Mouse (Mus musculus): Measurements from ENCODE around the gene Olfr1057.
"Not testable (repeated sequence)": the region's sequence is repeated elsewhere in the genome, so short reads cannot be mapped to it uniquely, and the experiment has no call there.

The Olfr1057 gene

DNA sequence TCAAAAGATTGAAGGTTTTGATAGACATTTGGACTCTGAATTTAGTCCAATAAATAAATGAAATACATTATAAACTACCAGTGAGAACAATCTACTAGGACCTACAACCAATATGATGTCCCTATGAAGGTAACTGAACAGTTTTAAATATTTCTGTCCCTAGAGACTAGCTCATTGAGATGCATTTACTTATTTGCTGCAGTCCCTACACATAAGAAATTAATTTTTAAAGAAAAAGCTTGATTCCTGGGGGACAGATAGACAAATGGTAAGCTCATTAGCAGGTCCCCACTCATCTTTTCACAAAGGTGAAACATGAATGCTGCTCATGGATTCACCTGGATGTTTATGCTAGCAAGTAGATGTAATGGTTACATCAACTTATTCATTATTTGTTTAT is at the start of gene Olfr1057:
Gene Olfr1057 (minus strand): TSS at position 101 of the 400 bp plus-strand sequence.
- DNase-seq (ENCODE audit: low spot score in 2 of 2) = no peak

DNA sequence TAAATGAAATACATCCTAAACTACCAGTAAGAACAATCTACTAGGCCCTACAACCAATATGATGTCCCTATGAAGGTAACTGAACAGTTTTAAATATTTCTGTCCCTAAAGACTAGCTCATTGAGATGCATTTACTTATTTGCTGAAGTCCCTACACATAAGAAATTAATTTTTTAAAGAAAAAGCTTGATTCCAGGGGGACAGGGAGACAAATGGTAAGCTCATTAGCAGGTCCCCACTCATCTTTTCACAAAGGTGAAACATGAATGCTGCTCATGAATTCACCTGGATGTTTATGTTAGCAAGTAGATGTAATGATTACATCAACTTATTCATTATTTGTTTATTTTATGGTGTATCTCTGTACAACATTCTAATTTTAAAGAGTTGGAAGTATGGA is 48.5 kb upstream of the Olfr1057 start, which contains the start of gene Olfr1062:
Gene Olfr1062 (minus strand): TSS at position 101 of the 400 bp plus-strand sequence.
- DNase-seq (ENCODE audit: low spot score in 2 of 2) = not testable (repeated sequence)

DNA sequence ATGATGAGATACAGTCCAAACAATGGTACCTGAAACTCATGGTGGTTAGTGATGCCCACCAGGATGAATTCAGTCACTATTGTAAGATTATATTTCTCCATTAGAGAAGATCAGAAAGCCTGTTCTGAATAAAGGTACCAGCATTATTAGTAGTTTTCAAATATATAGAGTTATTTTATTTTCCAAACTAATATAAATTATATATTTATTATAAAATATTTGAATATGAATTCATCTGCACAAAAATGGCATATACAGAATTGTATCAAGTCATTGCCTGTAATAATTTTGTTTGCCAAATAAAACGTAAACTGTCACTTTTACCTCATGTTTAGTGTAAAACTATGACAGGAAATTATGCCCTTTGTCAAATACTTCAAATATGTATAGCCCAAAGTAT is 35.8 kb upstream of the Olfr1057 start, which contains the start of gene Olfr1061:
Gene Olfr1061 (minus strand): TSS at position 101 of the 400 bp plus-strand sequence.
- no peak for DNase-seq (ENCODE audit: low spot score in 2 of 2)

DNA sequence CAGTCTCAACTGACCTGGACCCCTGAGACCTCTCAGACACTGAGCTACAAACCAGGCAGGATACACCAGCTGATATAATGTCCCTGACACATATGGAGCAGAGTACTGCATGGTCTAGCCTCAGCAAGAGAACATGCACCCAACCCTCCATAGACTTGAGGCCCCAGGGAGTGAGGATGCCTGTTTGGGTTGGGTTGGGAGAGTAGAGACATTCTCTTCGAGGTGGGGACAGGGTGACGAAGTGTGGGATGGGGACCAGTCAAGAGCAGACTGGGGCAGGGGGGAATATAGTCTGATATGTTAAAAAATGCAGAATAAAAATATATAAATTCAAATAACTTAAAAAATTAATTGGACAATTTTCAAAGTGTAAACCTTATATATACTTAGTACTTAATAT is 16.9 kb upstream of the Olfr1057 start:
- DNase-seq (ENCODE audit: low spot score in 2 of 2) = no peak

DNA sequence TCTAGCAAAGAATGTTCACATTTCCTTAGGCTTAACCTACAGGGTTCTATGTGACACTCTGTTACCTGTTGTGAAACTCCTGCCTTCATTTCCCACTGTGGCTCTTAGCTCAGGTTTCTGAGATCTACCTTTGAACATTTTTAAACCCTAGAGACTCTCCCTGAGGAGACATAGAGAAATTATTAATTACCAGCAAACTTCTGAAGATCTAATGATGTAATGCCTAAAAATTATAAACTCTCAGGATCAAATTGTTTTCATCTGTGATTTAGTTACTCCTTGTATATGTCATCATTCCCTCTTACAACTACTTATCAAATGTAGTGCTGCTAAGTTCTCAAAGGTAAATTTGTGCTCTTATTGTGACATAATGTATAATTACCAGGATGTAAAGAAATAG is 10.3 kb upstream of the Olfr1057 start, which contains the start of gene Olfr1058:
Gene Olfr1058 (minus strand): TSS at position 101 of the 400 bp plus-strand sequence.
- not testable (repeated sequence) for DNase-seq (ENCODE audit: low spot score in 2 of 2)

DNA sequence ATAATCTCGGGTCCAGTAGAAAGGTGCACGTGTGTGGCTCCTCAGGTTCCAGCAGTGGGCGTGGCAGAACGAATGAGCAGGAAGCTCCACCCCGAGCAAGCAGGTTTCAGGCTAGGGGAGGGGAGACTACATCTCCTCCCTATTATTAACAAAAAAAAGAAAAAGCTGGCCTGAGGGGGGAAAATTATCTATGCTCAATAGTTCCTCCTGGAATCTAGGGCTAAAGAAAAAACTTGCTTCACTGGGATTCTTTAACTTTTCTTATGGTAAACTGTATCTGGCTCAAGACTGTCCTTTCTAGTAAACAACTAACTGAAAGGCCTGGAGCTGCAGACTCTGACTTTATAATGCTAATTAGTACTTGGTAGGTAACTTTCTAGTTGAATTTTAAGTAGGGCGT is 11.9 kb downstream of the Olfr1057 start:
- not testable (repeated sequence) for DNase-seq (ENCODE audit: low spot score in 2 of 2)

DNA sequence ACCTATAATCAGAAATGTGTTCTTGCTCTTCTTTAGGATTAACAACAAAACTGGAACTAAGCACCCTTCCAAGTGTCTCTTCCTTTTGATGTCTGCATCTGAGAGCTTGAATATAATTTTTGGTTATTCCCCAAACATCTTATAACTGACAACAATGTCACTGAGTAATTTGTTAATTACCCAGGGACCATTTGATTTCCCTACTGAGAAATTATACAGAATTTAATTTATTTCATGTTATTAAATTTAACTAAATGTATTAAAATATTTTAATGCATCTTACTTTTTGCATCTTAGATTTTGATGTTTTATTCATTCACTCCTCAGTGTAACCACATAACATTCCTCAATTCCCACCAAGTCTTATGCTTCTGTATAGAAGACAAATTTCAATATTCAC is 15.8 kb downstream of the Olfr1057 start, which contains the start of gene Olfr1056:
Gene Olfr1056 (minus strand): TSS at position 101 of the 400 bp plus-strand sequence.
- DNase-seq (ENCODE audit: low spot score in 2 of 2) = no peak

DNA sequence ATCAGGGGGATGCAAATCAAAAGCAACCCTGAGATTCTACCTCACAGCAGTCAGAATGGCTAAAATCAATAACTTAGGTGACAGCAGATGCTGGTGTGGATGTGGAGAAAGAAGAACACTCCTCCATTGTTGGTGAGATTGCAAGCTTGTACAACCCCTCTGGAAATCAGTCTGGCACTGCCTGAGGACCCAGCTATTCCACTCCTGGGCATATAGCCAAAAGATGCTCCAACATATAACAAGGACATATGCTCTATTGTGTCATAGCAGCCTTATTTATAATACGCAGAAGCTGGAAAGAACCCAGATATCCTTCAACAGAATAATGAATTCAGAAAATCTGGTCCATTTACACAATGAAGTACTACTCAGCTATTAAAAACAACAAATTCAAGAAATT is 26.4 kb downstream of the Olfr1057 start:
- DNase-seq (ENCODE audit: low spot score in 2 of 2) = not testable (repeated sequence)

DNA sequence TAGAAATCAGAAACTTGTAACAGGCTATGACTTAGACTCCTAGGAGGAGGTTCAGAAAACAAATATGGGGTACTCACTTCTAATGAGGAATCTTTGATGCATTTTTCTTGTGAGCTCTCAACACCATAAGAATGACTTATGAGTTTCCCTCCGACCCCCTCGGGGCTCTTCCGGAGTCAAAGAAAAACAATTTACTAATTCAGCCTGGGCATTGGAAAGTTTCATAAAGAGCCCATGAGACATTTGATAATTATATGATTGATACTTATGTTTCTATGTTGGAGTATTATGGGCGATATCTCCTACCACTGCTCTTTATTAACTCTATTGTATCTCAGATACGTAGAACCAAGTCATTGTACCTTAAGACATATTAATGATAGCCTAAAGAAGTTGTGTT is 28.0 kb downstream of the Olfr1057 start, which contains the start of gene Olfr1055:
Gene Olfr1055 (minus strand): TSS at position 101 of the 400 bp plus-strand sequence.
- no peak for DNase-seq (ENCODE audit: low spot score in 2 of 2)

DNA sequence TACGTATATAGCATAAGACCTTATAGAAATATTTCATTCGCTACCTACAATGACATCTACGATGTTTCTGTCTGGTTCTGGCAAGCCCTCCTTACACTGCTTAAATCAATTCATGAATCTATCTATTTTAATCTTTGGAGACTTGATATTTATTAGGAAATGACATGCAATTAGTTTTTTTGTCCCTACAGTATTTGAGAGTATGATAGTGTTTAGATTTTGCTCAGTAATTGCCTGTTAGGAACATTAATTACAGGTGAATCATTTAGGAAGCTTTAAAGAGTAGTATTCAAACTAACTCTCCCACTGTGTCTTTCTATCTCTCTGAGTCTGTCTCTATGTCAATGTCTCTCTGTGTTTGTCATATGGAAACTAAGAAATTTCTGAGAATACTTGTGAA is 42.9 kb downstream of the Olfr1057 start, which contains the start of gene Olfr1054:
Gene Olfr1054 (minus strand): TSS at position 101 of the 400 bp plus-strand sequence.
- no peak for DNase-seq (ENCODE audit: low spot score in 2 of 2)

Measured in frontal cortex, postnatal 36 days (tissue).